Mouse (Mus musculus): ENCODE data around the gene Fgl2. TPM values are rescaled to one million over a fixed set of nuclear protein-coding genes. Genes with fewer than 3 reads are reported as not detected.

Gene Fgl2
- polyA plus RNA-seq, 1 experiment from 2014 or later: 5.6 TPM

- no peaks in the 10 kb centered on the region for H3K27me3 ChIP-seq (replicated peaks)
- no peak for ATAC-seq (ENCODE audit: low FRiP score)
- H3K36me3 ChIP-seq: no peaks in the 10 kb centered on the region
- no peak overlapping the region for H3K4me2 ChIP-seq
- H3K9me3 ChIP-seq (replicated peaks): no peaks in the 10 kb centered on the region
- no peak overlapping the region for H3K27ac ChIP-seq (replicated peaks)
- WGBS: 95% methylated on average over 9 of the region's 9 CpGs
- no peaks in the 10 kb centered on the region for H3K4me1 ChIP-seq
- no peak overlapping the region for H3K4me3 ChIP-seq (replicated peaks)
- no peak overlapping the region for H3K9ac ChIP-seq (replicated peaks)
Observed at GRCm38 (mm10) chr5:21384976-21385375, 12.5 kb downstream of the Fgl2 start.

- Histone ChIP-seq H3K4me2 (no peak overlapping the region), H3K9me3 (replicated peaks) (no peaks in the 10 kb centered on the region), H3K9ac (replicated peaks) (no peak overlapping the region), H3K4me3 (replicated peaks) (no peak overlapping the region), H3K27ac (replicated peaks) (no peak overlapping the region), H3K4me1 (no peaks in the 10 kb centered on the region), H3K36me3 (no peaks in the 10 kb centered on the region), H3K27me3 (replicated peaks) (no peaks in the 10 kb centered on the region)
- 87% methylated on average over 4 of the region's 4 CpGs for WGBS
- no peak for ATAC-seq (ENCODE audit: low FRiP score)
Observed at GRCm38 (mm10) chr5:21386432-21386831, 14.0 kb downstream of the Fgl2 start.

- Histone ChIP-seq H3K9me3 (replicated peaks) (no peaks in the 10 kb centered on the region), H3K4me3 (replicated peaks) (no peak overlapping the region), H3K4me2 (no peak overlapping the region), H3K4me1 (0 out of 2 replicates have a peak, but pooled peaks cover 4% of the 10 kb centered on the region), H3K27me3 (replicated peaks) (no peaks in the 10 kb centered on the region), H3K27ac (replicated peaks) (no peak overlapping the region), H3K9ac (replicated peaks) (no peak overlapping the region), H3K36me3 (no peaks in the 10 kb centered on the region)
- ATAC-seq (ENCODE audit: low FRiP score): no peak
Observed at GRCm38 (mm10) chr5:21387340-21387739, 14.9 kb downstream of the Fgl2 start.

- H3K4me3 ChIP-seq (replicated peaks): no peak overlapping the region
- ATAC-seq (ENCODE audit: low FRiP score): no peak
- H3K4me1 ChIP-seq: 0 out of 2 replicates have a peak, but pooled peaks cover 4% of the 10 kb centered on the region
- no peak overlapping the region for H3K4me2 ChIP-seq
- no peaks in the 10 kb centered on the region for H3K27me3 ChIP-seq (replicated peaks)
- H3K36me3 ChIP-seq: no peaks in the 10 kb centered on the region
- 86% methylated on average over 4 of the region's 4 CpGs for WGBS
- H3K9ac ChIP-seq (replicated peaks): no peak overlapping the region
- H3K27ac ChIP-seq (replicated peaks): no peak overlapping the region
- H3K9me3 ChIP-seq (replicated peaks): no peaks in the 10 kb centered on the region
Observed at GRCm38 (mm10) chr5:21388855-21389254, 16.4 kb downstream of the Fgl2 start.

GRCm38 (mm10) chr5:21391616-21392384 lies 19.4 kb downstream of the Fgl2 start:
- 0 out of 2 replicates have a peak, but pooled peaks cover 4% of the 10 kb centered on the region for H3K4me1 ChIP-seq
- H3K4me2 ChIP-seq: no peak overlapping the region
- WGBS: 37% methylated on average over 12 of the region's 13 CpGs
- H3K9ac ChIP-seq (replicated peaks): no peak overlapping the region
- no peak overlapping the region for H3K27ac ChIP-seq (replicated peaks)
- no peaks in the 10 kb centered on the region for H3K36me3 ChIP-seq
- no peaks in the 10 kb centered on the region for H3K27me3 ChIP-seq (replicated peaks)
- H3K4me3 ChIP-seq (replicated peaks): no peak overlapping the region
- no peak for ATAC-seq (ENCODE audit: low FRiP score)
- H3K9me3 ChIP-seq (replicated peaks): no peaks in the 10 kb centered on the region

GRCm38 (mm10) chr5:21394562-21394961 lies 22.1 kb downstream of the Fgl2 start:
- Histone ChIP-seq H3K4me3 (replicated peaks) (no peak overlapping the region), H3K9ac (replicated peaks) (no peak overlapping the region), H3K27ac (replicated peaks) (no peak overlapping the region), H3K36me3 (no peaks in the 10 kb centered on the region), H3K9me3 (replicated peaks) (no peaks in the 10 kb centered on the region), H3K4me2 (no peak overlapping the region), H3K4me1 (0 out of 2 replicates have a peak, but pooled peaks cover 4% of the 10 kb centered on the region), H3K27me3 (replicated peaks) (no peaks in the 10 kb centered on the region)
- WGBS: 86% methylated on average over 2 of the region's 2 CpGs
- no peak for ATAC-seq (ENCODE audit: low FRiP score)

- 51% methylated on average over 7 of the region's 7 CpGs for WGBS
- Histone ChIP-seq H3K27ac (replicated peaks) (no peak overlapping the region), H3K36me3 (no peaks in the 10 kb centered on the region), H3K4me1 (0 out of 2 replicates have a peak, but pooled peaks cover 4% of the 10 kb centered on the region), H3K9ac (replicated peaks) (no peak overlapping the region), H3K4me2 (no peak overlapping the region), H3K27me3 (replicated peaks) (no peaks in the 10 kb centered on the region), H3K4me3 (replicated peaks) (no peak overlapping the region), H3K9me3 (replicated peaks) (no peaks in the 10 kb centered on the region)
- no peak for ATAC-seq (ENCODE audit: low FRiP score)
Observed at GRCm38 (mm10) chr5:21395205-21395840, 22.9 kb downstream of the Fgl2 start.

GRCm38 (mm10) chr5:21411261-21411666 lies 38.8 kb downstream of the Fgl2 start:
- Histone ChIP-seq H3K4me2 (no peak overlapping the region), H3K27me3 (replicated peaks) (no peaks in the 10 kb centered on the region), H3K9ac (replicated peaks) (no peak overlapping the region), H3K9me3 (replicated peaks) (no peaks in the 10 kb centered on the region), H3K36me3 (no peaks in the 10 kb centered on the region), H3K27ac (replicated peaks) (no peak overlapping the region), H3K4me3 (replicated peaks) (no peak overlapping the region), H3K4me1 (no peaks in the 10 kb centered on the region)
- ATAC-seq (ENCODE audit: low FRiP score): no peak
- 91% methylated on average over 5 of the region's 5 CpGs for WGBS

- Histone ChIP-seq H3K4me1 (no peaks in the 10 kb centered on the region), H3K9me3 (replicated peaks) (no peaks in the 10 kb centered on the region), H3K4me2 (no peak overlapping the region), H3K36me3 (no peaks in the 10 kb centered on the region), H3K9ac (replicated peaks) (no peak overlapping the region), H3K27me3 (replicated peaks) (no peaks in the 10 kb centered on the region), H3K4me3 (replicated peaks) (no peak overlapping the region), H3K27ac (replicated peaks) (no peak overlapping the region)
- WGBS: 80% methylated on average over 5 of the region's 5 CpGs
- ATAC-seq (ENCODE audit: low FRiP score): no peak
Observed at GRCm38 (mm10) chr5:21412056-21412455, 39.6 kb downstream of the Fgl2 start.

- H3K27me3 ChIP-seq (replicated peaks): no peaks in the 10 kb centered on the region
- H3K36me3 ChIP-seq: no peaks in the 10 kb centered on the region
- no peak overlapping the region for H3K4me2 ChIP-seq
- no peaks in the 10 kb centered on the region for H3K9me3 ChIP-seq (replicated peaks)
- no peaks in the 10 kb centered on the region for H3K4me1 ChIP-seq
- 85% methylated on average over 3 of the region's 3 CpGs for WGBS
- no peak overlapping the region for H3K4me3 ChIP-seq (replicated peaks)
- no peak for ATAC-seq (ENCODE audit: low FRiP score)
- no peak overlapping the region for H3K9ac ChIP-seq (replicated peaks)
- no peak overlapping the region for H3K27ac ChIP-seq (replicated peaks)
Observed at GRCm38 (mm10) chr5:21413322-21413721, 40.9 kb downstream of the Fgl2 start.

- Histone ChIP-seq H3K4me1 (no peaks in the 10 kb centered on the region), H3K36me3 (no peaks in the 10 kb centered on the region), H3K9ac (replicated peaks) (no peak overlapping the region), H3K27me3 (replicated peaks) (no peaks in the 10 kb centered on the region), H3K27ac (replicated peaks) (no peak overlapping the region), H3K9me3 (replicated peaks) (no peaks in the 10 kb centered on the region), H3K4me3 (replicated peaks) (no peak overlapping the region), H3K4me2 (no peak overlapping the region)
- WGBS: 70% methylated on average over 1 of the region's 1 CpGs
- no peak for ATAC-seq (ENCODE audit: low FRiP score)
Observed at GRCm38 (mm10) chr5:21414116-21414820, 41.8 kb downstream of the Fgl2 start.

GRCm38 (mm10) chr5:21418613-21419012 lies 46.2 kb downstream of the Fgl2 start:
- Histone ChIP-seq H3K27ac (replicated peaks) (no peak overlapping the region), H3K4me1 (no peaks in the 10 kb centered on the region), H3K9ac (replicated peaks) (no peak overlapping the region), H3K36me3 (no peaks in the 10 kb centered on the region), H3K4me2 (no peak overlapping the region), H3K9me3 (replicated peaks) (no peaks in the 10 kb centered on the region), H3K4me3 (replicated peaks) (no peak overlapping the region), H3K27me3 (replicated peaks) (0 out of 2 replicates have a peak, but pooled peaks cover 3% of the 10 kb centered on the region)
- 71% methylated on average over 4 of the region's 4 CpGs for WGBS
- no peak for ATAC-seq (ENCODE audit: low FRiP score)
